Mouse (Mus musculus) Patski (cell line): ENCODE measurements around the gene Lcn4. TPM values are rescaled to one million over a fixed set of nuclear protein-coding genes. Genes with fewer than 3 reads are reported as not detected.

Source experiments
- ATAC-seq: fragments of 100-300 bp; one replicate; pipeline ENCODE4 v1.8.0; 2021
- CTCF ChIA-PET: fragments of 350-600 bp; sonication (Branson Sonifier 250); formaldehyde crosslinking; loops from one replicate; lab custom pipeline; 2022; ENCODE audit warnings: inconsistent platforms; lab: Charles Lee
- POLR2A ChIA-PET: fragments of 350-600 bp; sonication (Branson Sonifier 250); formaldehyde crosslinking; loops from one replicate; lab custom pipeline; 2022; ENCODE audit warnings: antibody characterized with exemption, inconsistent platforms; lab: Charles Lee
- DNase-seq: peaks from one replicate; pipeline ENCODE4 v3.0.0-alpha.2; 2011; ENCODE audit warnings: low read depth, low spot score
- H3K27me3 ChIP-seq: fragments of 371-371 bp; one replicate; pipeline ENCODE4 v1.5.1; 2021
- CTCF ChIP-seq: fragments of 100-300 bp; IDR thresholded peaks from one replicate; pipeline ENCODE4 v1.5.1; 2021
- in situ Hi-C: fragments of 300-500 bp; cut with MboI; formaldehyde crosslinking; loops from 3 replicates; pipeline ENCODE4 v1.11.1; 2018; ENCODE audit warnings: low pct_unique_long_range_greater_than_20kb, mixed read lengths
- polyA plus RNA-seq: library from polyadenylated mRNA; unstranded; gene quantifications from one replicate; pipeline ENCODE4 v1.2.3, GENCODE M21; 2021

Lcn4 gene
- polyA plus RNA-seq, 1 experiment from 2014 or later: not detected

- in situ Hi-C loops: loop anchor here (10.0 to 25.0 kb wide), 2 partner anchors 398 to 766 kb away; no protein-coding TSS in a partner anchor
- H3K27me3 ChIP-seq: no peaks in the 10 kb centered on the region
- ChIA-PET CTCF (interaction anchor here (0.7 to 2.8 kb wide), 25 partner anchors 11 to 590 kb away, joined by 3 to 22 read pairs (median 4); partner anchors contain the start of genes Abo and Surf6), POLR2A (no interaction called here)
- peak; percentile 95 for ATAC-seq
- peak; percentile 84 for DNase-seq
- peak; percentile 84 for TF ChIP-seq CTCF
These were observed 24.3 kb downstream of the Lcn4 start for GRCm38 (mm10) chr2:26646643-26647293.

DNA sequence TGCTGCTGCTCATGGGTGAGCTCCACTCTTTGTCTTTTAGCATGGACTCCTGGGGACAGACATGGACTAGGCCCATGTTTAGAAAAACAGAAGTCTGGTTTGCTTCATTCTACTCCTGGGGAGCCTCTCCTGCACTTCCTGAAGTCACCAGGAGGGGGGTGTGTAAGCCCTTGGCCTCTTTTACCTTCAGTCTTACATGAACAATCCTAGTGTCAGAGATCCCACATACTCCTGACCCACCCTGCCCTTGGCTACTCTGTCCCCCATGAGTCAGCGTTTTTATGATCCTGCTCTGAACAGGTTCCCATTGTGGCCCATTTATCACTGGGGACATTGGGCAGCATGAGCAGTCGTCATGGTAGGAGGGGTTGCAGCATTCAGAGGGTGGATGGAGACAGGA, 27.1 kb downstream of the Lcn4 start:
- POLR2A ChIA-PET: no interaction called here
- in situ Hi-C loops: loop anchor here (5.0 to 25.0 kb wide), 3 partner anchors 368 to 768 kb away; no protein-coding TSS in a partner anchor
- DNase-seq: no peak

DNA sequence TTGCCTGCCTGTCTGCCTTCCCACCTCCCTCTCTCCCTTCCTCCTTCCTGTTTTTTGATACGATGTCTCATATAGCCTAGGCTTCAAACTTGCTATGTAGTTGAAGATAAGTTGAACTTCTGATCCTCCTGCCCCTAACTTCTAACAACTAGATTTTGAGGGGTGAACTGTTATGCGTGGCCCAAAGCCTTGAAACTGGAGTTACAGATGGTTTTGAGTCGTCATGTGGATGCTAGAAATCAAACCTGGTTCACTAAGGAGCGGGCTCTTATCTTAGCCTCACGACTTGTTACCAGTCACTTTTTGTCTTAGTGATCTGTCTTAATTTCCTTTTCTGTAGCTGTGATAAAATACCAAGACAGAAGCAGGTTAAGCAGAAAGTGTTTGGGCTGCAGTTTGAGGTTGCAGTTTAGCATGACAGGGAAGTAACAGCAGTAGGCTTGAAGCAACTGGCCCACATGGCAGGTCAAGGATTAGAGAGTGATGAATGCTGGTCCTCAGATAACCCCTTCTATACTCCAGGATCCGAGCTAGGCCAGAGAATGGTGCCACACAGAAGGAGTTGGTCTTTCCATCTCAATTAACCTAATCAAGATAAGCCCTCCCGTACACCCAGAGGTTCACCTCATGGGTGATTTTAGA, 30.0 kb downstream of the Lcn4 start:
- no peak for DNase-seq
- ChIA-PET POLR2A (interaction anchor here (0.5 to 0.7 kb wide), 2 partner anchors 37 kb away, joined by 3 to 4 read pairs; partner anchors contain the start of gene Agpat2), CTCF (interaction anchor here (0.9 kb wide), 1 partner anchor 37 kb away, joined by 5 read pairs; the partner anchor contains the start of gene Agpat2)
- in situ Hi-C loops: loop anchor here (5.0 to 25.0 kb wide), 3 partner anchors 371 to 771 kb away; no protein-coding TSS in a partner anchor
- H3K27me3 ChIP-seq: no peaks in the 10 kb centered on the region
- ATAC-seq: no peak
- TF ChIP-seq CTCF: no peak

More for the DNA sequence above, 27.1 kb downstream of the Lcn4 start:
- CTCF ChIA-PET: interaction anchor here (0.7 kb wide), 1 partner anchor 593 kb away, joined by 3 read pairs; no protein-coding TSS in a partner anchor
- H3K27me3 ChIP-seq: no peaks in the 10 kb centered on the region
- peak; percentile 52 for TF ChIP-seq CTCF
- ATAC-seq: no peak

- POLR2A ChIA-PET: interaction anchor here (0.7 kb wide), 1 partner anchor 36 kb away, joined by 4 read pairs; the partner anchor contains the start of gene Agpat2
- in situ Hi-C loops: loop anchor here (5.0 to 25.0 kb wide), 3 partner anchors 372 to 772 kb away; no protein-coding TSS in a partner anchor
These were observed 30.9 kb downstream of the Lcn4 start for GRCm38 (mm10) chr2:26639838-26640830.

DNA sequence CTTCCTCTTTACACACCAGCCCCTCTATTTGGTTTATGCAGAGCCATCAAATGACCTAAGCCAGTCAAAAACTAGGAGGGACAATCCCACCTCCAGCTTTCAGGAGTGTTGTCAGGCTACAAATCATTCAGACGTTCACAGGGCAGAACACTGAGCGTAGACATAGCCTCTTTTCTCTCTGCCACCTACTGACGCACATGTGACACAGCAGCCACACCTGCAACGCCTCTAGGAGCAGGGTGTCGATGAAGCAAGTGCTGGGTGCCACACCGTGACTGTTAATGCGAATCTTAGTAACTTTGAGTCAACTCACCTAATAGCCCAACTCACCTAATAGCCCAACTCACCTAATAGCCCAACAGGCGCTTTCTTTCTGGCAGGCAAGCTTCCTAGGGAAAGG, 32.0 kb downstream of the Lcn4 start:
- ATAC-seq (no peak), DNase-seq (no peak)
- no peaks in the 10 kb centered on the region for H3K27me3 ChIP-seq
- ChIA-PET POLR2A (interaction anchor here (1.0 kb wide), 1 partner anchor 9 kb away, joined by 3 read pairs; no protein-coding TSS in a partner anchor), CTCF (no interaction called here)
- no peak for TF ChIP-seq CTCF
- in situ Hi-C loops: loop anchor here (25.0 kb wide), 1 partner anchor 773 kb away; no protein-coding TSS in a partner anchor

More at GRCm38 (mm10) chr2:26639838-26640830, 30.9 kb downstream of the Lcn4 start:
- peak; percentile 71 for DNase-seq
- no peak for TF ChIP-seq CTCF
- peak; percentile 29 for ATAC-seq
- H3K27me3 ChIP-seq: no peaks in the 10 kb centered on the region
- CTCF ChIA-PET: interaction anchor here (0.7 to 0.9 kb wide), 2 partner anchors 36 to 42 kb away, joined by 3 to 5 read pairs; partner anchors contain the start of gene Agpat2

- no peak for ATAC-seq
These were observed 32.5 kb downstream of the Lcn4 start for GRCm38 (mm10) chr2:26638572-26638971.

DNA sequence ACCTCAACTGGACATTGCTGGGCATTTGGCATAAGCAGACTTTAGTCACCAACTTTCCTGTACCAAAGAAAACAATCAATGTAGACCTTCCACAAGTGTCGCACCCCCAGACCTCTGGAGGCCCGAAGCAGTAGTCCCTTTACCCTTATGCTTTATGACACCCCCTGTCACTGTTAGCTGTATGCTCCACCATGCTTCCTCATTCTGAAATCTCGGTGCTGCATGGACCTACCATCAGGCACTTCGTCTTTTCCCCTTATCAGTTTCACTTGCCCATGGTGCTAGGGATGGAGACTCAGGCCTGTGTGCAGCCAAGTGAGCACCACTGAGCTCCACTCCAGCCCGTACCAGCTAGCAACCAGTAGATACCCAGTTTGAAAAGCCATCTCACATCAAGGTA, 33.0 kb downstream of the Lcn4 start:
- ATAC-seq: no peak
- no peak for TF ChIP-seq CTCF
- H3K27me3 ChIP-seq: no peaks in the 10 kb centered on the region
- DNase-seq: no peak
- in situ Hi-C loops: loop anchor here (25.0 kb wide), 1 partner anchor 774 kb away; no protein-coding TSS in a partner anchor
- ChIA-PET POLR2A (interaction anchor here (1.0 kb wide), 1 partner anchor 8 kb away, joined by 3 read pairs; no protein-coding TSS in a partner anchor), CTCF (no interaction called here)

More at GRCm38 (mm10) chr2:26638572-26638971, 32.5 kb downstream of the Lcn4 start:
- ChIA-PET POLR2A (interaction anchor here (1.0 kb wide), 1 partner anchor 9 kb away, joined by 3 read pairs; no protein-coding TSS in a partner anchor), CTCF (no interaction called here)
- no peak for DNase-seq
- no peaks in the 10 kb centered on the region for H3K27me3 ChIP-seq
- in situ Hi-C loops: loop anchor here (25.0 kb wide), 1 partner anchor 774 kb away; no protein-coding TSS in a partner anchor
- no peak for TF ChIP-seq CTCF

DNA sequence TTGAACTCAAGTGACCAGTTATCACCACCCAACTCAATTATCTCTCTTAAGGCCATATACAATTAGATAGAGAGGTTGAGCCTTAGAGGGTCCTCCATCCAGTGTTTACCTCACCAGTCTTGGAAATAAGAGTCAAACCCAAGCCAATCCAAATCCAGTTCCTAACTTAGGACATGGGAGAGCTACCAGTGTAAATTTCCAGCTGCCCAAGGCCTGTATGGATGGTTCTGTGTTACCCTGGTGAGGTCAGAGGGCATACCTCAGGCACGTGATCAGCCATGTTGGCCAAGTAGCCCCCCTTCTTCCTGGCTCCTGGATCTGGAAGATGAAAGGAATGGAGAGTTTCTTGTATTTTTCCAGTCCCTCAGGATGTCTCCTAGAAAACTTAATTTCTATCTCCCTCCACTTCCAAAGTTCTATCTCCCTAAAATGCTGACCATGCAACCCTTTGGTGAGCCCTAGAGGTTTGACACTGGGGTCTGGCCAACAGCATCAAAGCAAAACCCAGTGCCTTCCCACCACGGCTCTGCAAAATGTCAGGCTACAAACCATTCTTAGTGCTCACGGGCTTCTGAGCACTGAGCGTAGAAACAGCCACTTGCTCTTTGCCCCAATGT, 33.7 kb downstream of the Lcn4 start:
- TF ChIP-seq CTCF: no peak
- in situ Hi-C loops: loop anchor here (25.0 kb wide), 1 partner anchor 775 kb away; no protein-coding TSS in a partner anchor
- H3K27me3 ChIP-seq: no peaks in the 10 kb centered on the region
- ATAC-seq: no peak
- POLR2A ChIA-PET: no interaction called here
- CTCF ChIA-PET: no interaction called here
- DNase-seq: no peak

DNA sequence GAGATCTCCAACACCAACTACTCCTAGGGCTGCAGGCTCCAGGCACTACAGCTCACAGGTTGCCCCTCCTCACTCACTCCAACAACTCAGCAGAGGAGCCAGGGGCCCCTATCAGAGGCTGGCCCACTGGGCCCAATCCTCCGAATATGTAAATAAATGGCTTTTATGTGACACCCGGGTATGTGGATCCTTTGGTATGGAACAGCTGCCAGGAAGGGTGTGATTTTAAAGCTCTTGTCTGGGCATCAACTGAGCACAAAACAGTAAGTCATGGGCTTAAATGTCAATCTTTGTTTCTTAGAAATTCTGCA, 34.8 kb downstream of the Lcn4 start:
- no peak for TF ChIP-seq CTCF
- POLR2A ChIA-PET: interaction anchor here (0.6 to 1.2 kb wide), 3 partner anchors 32 to 48 kb away, joined by 3 to 4 read pairs (median 3); partner anchors contain the start of gene Agpat2
- DNase-seq: no peak

More for the DNA sequence above, 34.8 kb downstream of the Lcn4 start:
- CTCF ChIA-PET: no interaction called here
- in situ Hi-C loops: loop anchor here (25.0 kb wide), 1 partner anchor 776 kb away; no protein-coding TSS in a partner anchor
- H3K27me3 ChIP-seq: no peaks in the 10 kb centered on the region
- ATAC-seq: no peak
